Mouse (Mus musculus): ENCODE measurements around the gene Selenov. TPM values are rescaled to one million over a fixed set of nuclear protein-coding genes. Genes with fewer than 3 reads are reported as not detected.
"Not testable (repeated sequence)": the region's sequence is repeated elsewhere in the genome, so short reads cannot be mapped to it uniquely, and the experiment has no call there.

Gene Selenov
- polyA plus RNA-seq, 1 experiment from 2014 or later: 0.80 TPM

- Histone ChIP-seq H3K27me3 (ENCODE audit: insufficient read depth, poor library complexity, severe bottlenecking) (no peaks in the 10 kb centered on the region), H3K9me3 (peaks cover 16% of the 10 kb centered on the region), H3K36me3 (no peaks in the 10 kb centered on the region), H3K4me3 (no peak overlapping the region), H3K27ac (no peak overlapping the region), H3K4me1 (replicated peaks) (no peaks in the 10 kb centered on the region)
- WGBS: 89% methylated on average over 17 of the region's 17 CpGs
- no peak for DNase-seq (ENCODE audit: low spot score)
Measured at GRCm38 (mm10) chr7:28251976-28252375, 39.0 kb downstream of the Selenov start.

GRCm38 (mm10) chr7:28248957-28249356, 42.0 kb downstream of the Selenov start:
- Histone ChIP-seq H3K4me1 (replicated peaks) (no peaks in the 10 kb centered on the region), H3K4me3 (no peak overlapping the region), H3K27ac (no peak overlapping the region), H3K27me3 (ENCODE audit: insufficient read depth, poor library complexity, severe bottlenecking) (no peaks in the 10 kb centered on the region), H3K36me3 (no peaks in the 10 kb centered on the region), H3K9me3 (peaks cover 10% of the 10 kb centered on the region)
- 89% methylated on average over 3 of the region's 3 CpGs for WGBS
- no peak for DNase-seq (ENCODE audit: low spot score)

GRCm38 (mm10) chr7:28243943-28244342, 47.0 kb downstream of the Selenov start:
- WGBS: 73% methylated on average over 2 of the region's 2 CpGs
- not testable (repeated sequence) for DNase-seq (ENCODE audit: low spot score); H3K27ac ChIP-seq; H3K4me3 ChIP-seq; H3K4me1 ChIP-seq (replicated peaks); H3K36me3 ChIP-seq; H3K27me3 ChIP-seq (ENCODE audit: insufficient read depth, poor library complexity, severe bottlenecking)
- H3K9me3 ChIP-seq: peaks cover 24% of the 10 kb centered on the region

Other genes with a start within 250 kb of the Selenov start
- gene Psmc4, start 241.1 kb downstream of the Selenov start, polyA plus RNA-seq (2016; fragmentation: Nextera tagmentation; extraction: Ambion mirVana): 436 and 447 TPM in 2 replicates
- gene Fcgbp, start 219.9 kb downstream of the Selenov start, polyA plus RNA-seq (2016; fragmentation: Nextera tagmentation; extraction: Ambion mirVana): 0.03 and 0.32 TPM in 2 replicates
- gene 9530053A07Rik, start 161.7 kb downstream of the Selenov start, polyA plus RNA-seq (2016; fragmentation: Nextera tagmentation; extraction: Ambion mirVana): 0.09 and 0.13 TPM in 2 replicates
- 123 and 147 TPM in 2 replicates for gene Fbl, start 121.5 kb downstream of the Selenov start, polyA plus RNA-seq (2016; fragmentation: Nextera tagmentation; extraction: Ambion mirVana)
- 16.2 and 23.4 TPM in 2 replicates for gene Dyrk1b, start 111.7 kb downstream of the Selenov start, polyA plus RNA-seq (2016; fragmentation: Nextera tagmentation; extraction: Ambion mirVana)
- 2.1 TPM in 2 replicates for gene Eid2, start 23.3 kb downstream of the Selenov start, polyA plus RNA-seq (2016; fragmentation: Nextera tagmentation; extraction: Ambion mirVana)
- 11.8 and 14.3 TPM in 2 replicates for gene Eid2b, start 13.4 kb downstream of the Selenov start, polyA plus RNA-seq (2016; fragmentation: Nextera tagmentation; extraction: Ambion mirVana)
- 50.2 and 88.5 TPM in 2 replicates for gene Dll3, start 11.1 kb upstream of the Selenov start, polyA plus RNA-seq (2016; fragmentation: Nextera tagmentation; extraction: Ambion mirVana)
- gene Timm50, start 20.9 kb upstream of the Selenov start, polyA plus RNA-seq (2016; fragmentation: Nextera tagmentation; extraction: Ambion mirVana): 252 and 255 TPM in 2 replicates
- gene Supt5, start 47.6 kb upstream of the Selenov start, polyA plus RNA-seq (2016; fragmentation: Nextera tagmentation; extraction: Ambion mirVana): 107 and 118 TPM in 2 replicates
- gene Rps16, start 59.5 kb upstream of the Selenov start, polyA plus RNA-seq (2016; fragmentation: Nextera tagmentation; extraction: Ambion mirVana): 777 and 925 TPM in 2 replicates
- 82.4 and 93.0 TPM in 2 replicates for gene Plekhg2, start 81.4 kb upstream of the Selenov start, polyA plus RNA-seq (2016; fragmentation: Nextera tagmentation; extraction: Ambion mirVana)
- 5.3 and 5.8 TPM in 2 replicates for gene Zfp36, start 89.1 kb upstream of the Selenov start, polyA plus RNA-seq (2016; fragmentation: Nextera tagmentation; extraction: Ambion mirVana)
- gene Med29, start 101.5 kb upstream of the Selenov start, polyA plus RNA-seq (2016; fragmentation: Nextera tagmentation; extraction: Ambion mirVana): 62.9 and 65.0 TPM in 2 replicates
- 83.2 and 85.4 TPM in 2 replicates for gene Paf1, start 101.8 kb upstream of the Selenov start, polyA plus RNA-seq (2016; fragmentation: Nextera tagmentation; extraction: Ambion mirVana)
- 6.7 and 7.1 TPM in 2 replicates for gene Gmfg, start 146.3 kb upstream of the Selenov start, polyA plus RNA-seq (2016; fragmentation: Nextera tagmentation; extraction: Ambion mirVana)
- 4.4 and 5.2 TPM in 2 replicates for gene Lrfn1, start 160.8 kb upstream of the Selenov start, polyA plus RNA-seq (2016; fragmentation: Nextera tagmentation; extraction: Ambion mirVana)
- gene Ifnl2, start 219.3 kb upstream of the Selenov start, polyA plus RNA-seq (2016; fragmentation: Nextera tagmentation; extraction: Ambion mirVana): not detected in 2 replicates
- gene Ifnl3, start 231.7 kb upstream of the Selenov start, polyA plus RNA-seq (2016; fragmentation: Nextera tagmentation; extraction: Ambion mirVana): not detected in 2 replicates
- not detected in 2 replicates for gene Sycn, start 249.7 kb upstream of the Selenov start, polyA plus RNA-seq (2016; fragmentation: Nextera tagmentation; extraction: Ambion mirVana)

Data from hindbrain, embryonic 10.5 days (tissue).